8 mouse cellular contexts compared by ENCODE assay signal in the genomic region with DNA sequence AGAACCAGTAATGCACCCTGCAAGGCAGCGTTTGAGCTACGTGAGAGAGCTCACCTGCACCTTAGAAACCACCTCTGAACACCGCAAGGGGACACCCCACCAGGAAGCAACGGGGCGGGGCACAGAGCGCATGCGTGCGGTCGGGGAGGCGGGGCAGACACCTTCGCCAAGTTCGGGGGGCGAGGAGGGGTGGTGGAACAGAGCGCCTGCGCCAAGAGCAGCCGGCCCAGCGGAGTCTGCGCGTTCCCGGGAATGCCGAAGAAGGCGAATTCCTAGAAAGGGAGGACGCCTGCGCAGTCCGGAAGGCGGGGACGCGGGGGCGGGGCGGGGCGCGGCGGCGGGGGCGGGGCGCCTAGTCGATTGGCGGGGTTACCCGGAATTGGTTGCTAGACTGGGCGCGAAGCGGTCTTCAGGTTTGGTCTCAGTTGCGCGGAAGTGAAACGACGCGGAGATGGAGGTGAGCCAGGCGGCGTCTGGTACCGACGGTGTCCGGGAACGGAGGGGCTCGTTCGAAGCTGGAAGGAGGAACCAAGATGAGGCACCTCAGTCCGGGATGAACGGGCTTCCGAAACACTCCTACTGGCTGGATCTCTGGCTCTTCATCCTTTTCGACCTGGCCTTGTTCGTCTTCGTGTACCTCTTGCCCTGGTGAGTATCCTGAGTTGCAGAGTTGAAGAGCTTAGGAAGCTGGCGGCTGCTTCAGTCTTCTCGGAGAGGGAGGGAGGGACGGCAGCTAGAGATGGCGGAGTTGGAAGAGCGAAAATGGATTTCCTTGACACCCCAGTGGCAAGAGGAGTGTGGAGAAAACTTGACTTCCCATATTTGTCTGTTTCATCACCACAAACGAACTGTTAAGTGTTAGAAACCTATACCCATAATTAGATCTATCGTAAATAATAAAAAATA. TPM values are rescaled to one million over a fixed set of nuclear protein-coding genes. Genes with fewer than 3 reads are reported as not detected.
DNase-seq lines count a peak whose midpoint lies in the region; ATAC-seq lines count a peak whose summit lies in the region.

A gene (plus strand): TSS at position 195 of the 906 bp plus-strand sequence.

- under 1% methylated on average over 61 of the region's 68 CpGs for whole genome bisulfite sequencing in heart, embryonic 14.5 days
- 1% methylated on average over 67 of the region's 68 CpGs for WGBS in liver, embryonic 13.5 days (ENCODE audit: insufficient replicate concordance)
- WGBS in stomach, embryonic 16.5 days, result under 1% methylated on average over 67 of the region's 68 CpGs

- peak; percentile 91 for ATAC-seq in CD4-positive, CD25-positive, alpha-beta regulatory T cell, adult 4 months
- ATAC-seq in heart, embryonic 14.5 days (ENCODE audit: insufficient number of reproducible peaks, insufficient read depth, low FRiP score, low read depth), result peak; percentile 99
- ATAC-seq in liver, embryonic 13.5 days (ENCODE audit: low read depth), result peak; percentile 93
- peak; percentile 98 for ATAC-seq in stomach, embryonic 16.5 days (ENCODE audit: insufficient read depth, low FRiP score)

- H3K4me3 ChIP-seq in heart, embryonic 14.5 days (ENCODE audit: control insufficient read depth in 1 of 2, insufficient read depth in 1 of 2, low read depth in 1 of 2, low read length in 2 of 2), result peak within 1 kb of the TSS; percentile 65 to 72
- peak within 1 kb of the TSS; percentile 74 for H3K4me3 ChIP-seq in liver, embryonic 13.5 days (replicated peaks)
- H3K4me3 ChIP-seq in stomach, embryonic 16.5 days (replicated peaks; ENCODE audit: low read length), result peak within 1 kb of the TSS; percentile 68

- H3K36me3 ChIP-seq in heart, embryonic 14.5 days (ENCODE audit: control insufficient read depth, insufficient read depth, low read length), result peaks cover 10% of the 10 kb centered on the region; the same call in 1 of the 2 replicates
- peaks cover 14% of the 10 kb centered on the region for H3K36me3 ChIP-seq in liver, embryonic 13.5 days
- no peaks in the 10 kb centered on the region for H3K36me3 ChIP-seq in stomach, embryonic 16.5 days (ENCODE audit: control insufficient read depth, insufficient read depth, low read length)

- H3K27me3 ChIP-seq in heart, embryonic 14.5 days (ENCODE audit: control insufficient read depth, insufficient read depth, low read length), result no peaks in the 10 kb centered on the region
- no peaks in the 10 kb centered on the region for H3K27me3 ChIP-seq in liver, embryonic 13.5 days
- no peaks in the 10 kb centered on the region for H3K27me3 ChIP-seq in stomach, embryonic 16.5 days (ENCODE audit: control insufficient read depth, insufficient read depth, low read length)

- peak within 1 kb of the TSS; percentile 87 for H3K4me2 ChIP-seq in heart, embryonic 14.5 days (ENCODE audit: low read length)
- peak within 1 kb of the TSS; percentile 79 for H3K4me2 ChIP-seq in liver, embryonic 13.5 days
- H3K4me2 ChIP-seq in stomach, embryonic 16.5 days (ENCODE audit: low read depth, low read length), result peak within 1 kb of the TSS; percentile 81

- H3K9me3 ChIP-seq in heart, embryonic 14.5 days (ENCODE audit: control insufficient read depth, low read length), result no peaks in the 10 kb centered on the region
- no peaks in the 10 kb centered on the region for H3K9me3 ChIP-seq in liver, embryonic 13.5 days (replicated peaks)
- H3K9me3 ChIP-seq in stomach, embryonic 16.5 days (replicated peaks; ENCODE audit: control insufficient read depth, low read length), result no peaks in the 10 kb centered on the region

- peak; percentile 85 for DNase-seq in c-Kit-negative CD71-positive TER-119-positive erythroid progenitor cells, embryonic 14.5 days (ENCODE audit: low read depth, low spot score)
- DNase-seq in fibroblast of lung, adult 2 months (ENCODE audit: low read depth), result peak; percentile 70
- DNase-seq in kidney, postnatal 14 days, result peak; percentile 98
- peak; percentile 93 for DNase-seq in liver, embryonic 13.5 days
- DNase-seq in neural tube, embryonic 10.5 days (ENCODE audit: extremely low spot score, low spot score), result peak; percentile 97

- H3K4me1 ChIP-seq in heart, embryonic 14.5 days (ENCODE audit: control insufficient read depth in 2 of 2, insufficient read depth in 2 of 2, low read length in 2 of 2), result peaks cover 0 to 7% of the 10 kb centered on the region in 2 experiments; a peak in 3 of 4 replicates
- peaks cover 46% of the 10 kb centered on the region for H3K4me1 ChIP-seq in liver, embryonic 13.5 days (replicated peaks)
- H3K4me1 ChIP-seq in stomach, embryonic 16.5 days (ENCODE audit: control insufficient read depth, insufficient read depth, low read length), result peaks cover 8% of the 10 kb centered on the region

- H3K27ac ChIP-seq in heart, embryonic 14.5 days (replicated peaks in 1 of 2; ENCODE audit: control insufficient read depth in 1 of 2, insufficient read depth in 1 of 2, low read depth in 2 of 2, low read length in 2 of 2), result peak within 1 kb of the TSS; percentile 82 to 87
- peak within 1 kb of the TSS; percentile 91 for H3K27ac ChIP-seq in liver, embryonic 13.5 days
- H3K27ac ChIP-seq in stomach, embryonic 16.5 days (ENCODE audit: low read length), result peak within 1 kb of the TSS; percentile 90

- peak within 1 kb of the TSS; percentile 83 for H3K9ac ChIP-seq in heart, embryonic 14.5 days (ENCODE audit: low read length)
- peak within 1 kb of the TSS; percentile 81 for H3K9ac ChIP-seq in liver, embryonic 13.5 days
- peak within 1 kb of the TSS; percentile 83 for H3K9ac ChIP-seq in stomach, embryonic 16.5 days (ENCODE audit: low read length)

RNA-seq across cellular contexts. Expression of the gene that starts here (rescaled TPM):
- polyA plus RNA-seq in CD4-positive, CD25-positive, alpha-beta regulatory T cell, adult 4 months (2017; shearing (Covaris generic)), result 100 to 1,000 TPM in 1 of 2 experiments, 10 to 100 TPM in 1; 84.8 to 103 TPM
- 120 and 135 TPM in 2 replicates for polyA plus RNA-seq in heart, embryonic 14.5 days (2014; fragmentation: Nextera tagmentation; extraction: Ambion mirVana)
- polyA plus RNA-seq in liver, embryonic 13.5 days (2015; fragmentation: Nextera tagmentation; extraction: Ambion mirVana), result 124 and 134 TPM in 2 replicates
- 218 and 220 TPM in 2 replicates for polyA plus RNA-seq in stomach, embryonic 16.5 days (2015; fragmentation: Nextera tagmentation; extraction: Ambion mirVana)

Comparison
In these comparisons a context has a peak if more than half of its experiments do, and no peak if none do; other contexts are left out.
1. Peak in every context shown above with its lines: DNase-seq, ATAC-seq, H3K4me3 ChIP-seq and H3K27ac ChIP-seq.